Mouse (Mus musculus) small intestine, adult 2 months (tissue): ENCODE measurements at regions not wholly inside any gene's neighbourhood (a gene's known extent, or its start where the extent isn't known, plus 50 kb on each side); places are given as distances from the start of the nearest gene placed in this dataset.

Experiments used
- CTCF ChIP-seq: fragments of 200-500 bp; IDR thresholded peaks from 2 replicates; pipeline ENCODE4 v1.5.1; 2012; ENCODE audit warnings: low read depth, mild to moderate bottlenecking, control low read depth, inconsistent platforms, low read length, moderate library complexity, mixed read lengths; ENCODE audit not compliant: insufficient replicate concordance, insufficient read length; ENCODE audit errors: extremely low read depth
- POLR2A ChIP-seq: fragments of 200-500 bp; IDR thresholded peaks from 2 replicates; pipeline ENCODE4 v1.6.1; 2012; ENCODE audit warnings: low read depth, mild to moderate bottlenecking, control low read depth, inconsistent platforms, low read length, moderate library complexity

DNA sequence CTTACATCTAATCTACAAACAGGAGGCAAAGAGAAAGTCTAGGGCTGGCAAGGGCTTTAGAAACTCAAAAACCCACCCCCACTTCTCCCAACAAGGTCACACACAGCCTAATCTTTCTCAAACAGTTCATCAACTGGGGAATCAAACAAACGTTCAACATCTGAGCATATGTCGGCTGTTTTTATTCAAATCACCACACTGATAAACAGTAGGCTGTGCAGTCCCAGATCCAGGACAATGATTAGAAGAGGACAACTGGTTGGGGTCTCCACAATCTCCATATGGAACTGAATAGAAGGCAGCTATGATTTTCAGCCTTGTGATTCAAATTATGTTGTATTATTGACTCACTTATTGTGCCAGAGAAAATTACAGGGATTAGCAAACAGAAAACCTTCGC, 193.1 kb upstream of the Clnk start:
- TF ChIP-seq POLR2A (no peak), CTCF (no peak)
